Mouse (Mus musculus): ENCODE data around the gene Arid4a. TPM values are rescaled to one million over a fixed set of nuclear protein-coding genes. Genes with fewer than 3 reads are reported as not detected.
A peak's percentile ranks its signal among the peaks of the same experiment; 100 is the strongest.

Arid4a gene
- total and polyA plus RNA-seq, 3 experiments: 6.7 to 13.0 TPM; not detected in 1

- TF ChIP-seq MXI1 (IDR thresholded peaks at IDR 0.05; ENCODE audit: low read depth, low read length): peak; percentile 93
- no peak for TF ChIP-seq UBTF (IDR thresholded peaks at IDR 0.05; ENCODE audit: borderline replicate concordance, insufficient read depth, low read depth, low read length)
- TF ChIP-seq ZMIZ1 (IDR thresholded peaks at IDR 0.05; ENCODE audit: low read depth, low read length): no peak
- TF ChIP-seq USF2 (IDR thresholded peaks at IDR 0.05; ENCODE audit: borderline replicate concordance in 1 of 2, insufficient read depth in 1 of 2, low read depth in 1 of 2, low read length in 2 of 2): no peak
- no peak for TF ChIP-seq E2F4 (IDR thresholded peaks at IDR 0.05; ENCODE audit: borderline replicate concordance, low read depth, low read length)
- TF ChIP-seq CTCF (IDR thresholded peaks at IDR 0.05 in 2 of 3, conservative IDR thresholded peaks at IDR 0.05 in 1 of 3; ENCODE audit: control insufficient read depth in 1 of 3, insufficient read depth in 1 of 3, low read depth in 2 of 3, low read length in 3 of 3, poor library complexity in 1 of 3, severe bottlenecking in 1 of 3): no peak
- no peak for TF ChIP-seq CHD2 (IDR thresholded peaks at IDR 0.05; ENCODE audit: low read length)
- TF ChIP-seq MAZ (IDR thresholded peaks at IDR 0.05; ENCODE audit: low read depth, low read length): peak; percentile 60
- peak; percentile 75 for TF ChIP-seq TBP (IDR thresholded peaks at IDR 0.05; ENCODE audit: low read depth, low read length)
- no peak for TF ChIP-seq GABPA (IDR thresholded peaks at IDR 0.05; ENCODE audit: low read depth, low read length)
- TF ChIP-seq NELFE (IDR thresholded peaks at IDR 0.05; ENCODE audit: low read depth, low read length): no peak
Measured at GRCm38 (mm10) chr12:70999423-70999903, 16.3 kb upstream of the Arid4a start (continued).

GRCm38 (mm10) chr12:71000344-71000743 is 15.4 kb upstream of the Arid4a start:
- TF ChIP-seq EP300 (IDR thresholded peaks at IDR 0.05; ENCODE audit: low read depth in 1 of 2, low read length in 2 of 2): no peak
- TF ChIP-seq MYC (IDR thresholded peaks at IDR 0.05; ENCODE audit: low read depth, low read length): no peak
- peak overlapping the region; percentile 56 for H3K9ac ChIP-seq (ENCODE audit: control insufficient read depth, low read depth, low read length, poor library complexity, severe bottlenecking)
- no peaks in the 10 kb centered on the region for H3K79me2 ChIP-seq (ENCODE audit: control insufficient read depth, insufficient read depth, low read length, poor library complexity)
- no peaks in the 10 kb centered on the region for H3K9me3 ChIP-seq (replicated peaks; ENCODE audit: insufficient read depth, low read length)
- H3K4me3 ChIP-seq (ENCODE audit: control insufficient read depth in 1 of 2, insufficient read depth in 1 of 2, low read depth in 2 of 2, low read length in 2 of 2): peak overlapping the region; percentile 15 to 46; a peak in 3 of 4 replicates
- peaks cover 4 to 17% of the 10 kb centered on the region in 2 experiments; a peak in 3 of 4 replicates for H3K4me1 ChIP-seq (ENCODE audit: control insufficient read depth in 1 of 2, insufficient read depth in 2 of 2, low read length in 2 of 2)
- DNase-seq (ENCODE audit: low read depth, low spot score): peak; percentile 54
- peaks cover 13 to 26% of the 10 kb centered on the region in 2 experiments for H3K36me3 ChIP-seq (ENCODE audit: control insufficient read depth in 1 of 2, insufficient read depth in 2 of 2, low read length in 2 of 2)
- peak overlapping the region; percentile 86 for H3K27ac ChIP-seq (ENCODE audit: control insufficient read depth, low read depth, low read length)
- no peaks in the 10 kb centered on the region for H3K27me3 ChIP-seq (ENCODE audit: control insufficient read depth in 1 of 2, insufficient read depth in 2 of 2, low read length in 2 of 2)

GRCm38 (mm10) chr12:71001456-71001855 is 14.3 kb upstream of the Arid4a start:
- H3K27ac ChIP-seq (ENCODE audit: control insufficient read depth, low read depth, low read length): no peak overlapping the region
- no peak overlapping the region for H3K9ac ChIP-seq (ENCODE audit: control insufficient read depth, low read depth, low read length, poor library complexity, severe bottlenecking)
- H3K79me2 ChIP-seq (ENCODE audit: control insufficient read depth, insufficient read depth, low read length, poor library complexity): no peaks in the 10 kb centered on the region
- H3K4me1 ChIP-seq (ENCODE audit: control insufficient read depth in 1 of 2, insufficient read depth in 2 of 2, low read length in 2 of 2): peaks cover 4 to 17% of the 10 kb centered on the region in 2 experiments; a peak in 3 of 4 replicates
- no peak for DNase-seq (ENCODE audit: low read depth, low spot score)
- H3K27me3 ChIP-seq (ENCODE audit: control insufficient read depth in 1 of 2, insufficient read depth in 2 of 2, low read length in 2 of 2): no peaks in the 10 kb centered on the region
- peaks cover 7 to 26% of the 10 kb centered on the region in 2 experiments; a peak in 3 of 4 replicates for H3K36me3 ChIP-seq (ENCODE audit: control insufficient read depth in 1 of 2, insufficient read depth in 2 of 2, low read length in 2 of 2)
- TF ChIP-seq TAL1 (IDR thresholded peaks at IDR 0.05; ENCODE audit: low read length): no peak
- no peak for TF ChIP-seq MXI1 (IDR thresholded peaks at IDR 0.05; ENCODE audit: low read depth, low read length)
- TF ChIP-seq RAD21 (IDR thresholded peaks at IDR 0.05; ENCODE audit: low read depth, low read length): no peak
- TF ChIP-seq EP300 (IDR thresholded peaks at IDR 0.05; ENCODE audit: low read depth in 1 of 2, low read length in 2 of 2): no peak
- no peak for TF ChIP-seq ETS1 (IDR thresholded peaks at IDR 0.05; ENCODE audit: low read depth, low read length)
- TF ChIP-seq KAT2A (conservative IDR thresholded peaks at IDR 0.05; ENCODE audit: low read depth, low read length): no peak
- TF ChIP-seq ZNF384 (IDR thresholded peaks at IDR 0.05; ENCODE audit: low read depth, low read length): no peak
- no peak overlapping the region for H3K4me3 ChIP-seq (ENCODE audit: control insufficient read depth in 1 of 2, insufficient read depth in 1 of 2, low read depth in 2 of 2, low read length in 2 of 2)
- H3K9me3 ChIP-seq (replicated peaks; ENCODE audit: insufficient read depth, low read length): no peaks in the 10 kb centered on the region
